Mouse (Mus musculus) embryo, embryonic 11 days (tissue): ENCODE results near the gene Ccl2.

Source experiments
- DNase-seq: peaks from one replicate; pipeline ENCODE4 v3.0.0-alpha.2; 2015

Gene Ccl2

GRCm38 (mm10) chr11:82035356-82035755 is at the start of gene Ccl2:
Gene Ccl2 (plus strand): TSS chr11:82035571.
- no peak for DNase-seq

GRCm38 (mm10) chr11:81996172-81996841 is 39.1 kb upstream of the Ccl2 start:
- peak; percentile 72 for DNase-seq

- no peak for DNase-seq
These were observed 38.3 kb upstream of the Ccl2 start for GRCm38 (mm10) chr11:81997085-81997484.

GRCm38 (mm10) chr11:81998646-81999045 is 36.7 kb upstream of the Ccl2 start:
- DNase-seq = no peak

GRCm38 (mm10) chr11:81999469-81999868 is 35.9 kb upstream of the Ccl2 start:
- DNase-seq = no peak

GRCm38 (mm10) chr11:82000581-82000980 is 34.8 kb upstream of the Ccl2 start:
- DNase-seq = no peak

GRCm38 (mm10) chr11:82004810-82005209 is 30.6 kb upstream of the Ccl2 start:
- no peak for DNase-seq

- DNase-seq = no peak
These were observed 28.5 kb upstream of the Ccl2 start for GRCm38 (mm10) chr11:82006796-82007423.

GRCm38 (mm10) chr11:82010115-82010514 is 25.3 kb upstream of the Ccl2 start:
- DNase-seq = no peak

GRCm38 (mm10) chr11:82011411-82012193 is 23.8 kb upstream of the Ccl2 start:
- DNase-seq = no peak

- no peak for DNase-seq
These were observed 21.6 kb upstream of the Ccl2 start for GRCm38 (mm10) chr11:82013756-82014155.

GRCm38 (mm10) chr11:82015066-82015465 is 20.3 kb upstream of the Ccl2 start:
- no peak for DNase-seq

- no peak for DNase-seq
These were observed 19.1 kb upstream of the Ccl2 start for GRCm38 (mm10) chr11:82016181-82016780.

- DNase-seq = no peak
These were observed 16.0 kb upstream of the Ccl2 start for GRCm38 (mm10) chr11:82019389-82019788.

GRCm38 (mm10) chr11:82019793-82020192 is 15.6 kb upstream of the Ccl2 start:
- no peak for DNase-seq

GRCm38 (mm10) chr11:82021406-82021805 is 14.0 kb upstream of the Ccl2 start:
- no peak for DNase-seq

- no peak for DNase-seq
These were observed 12.8 kb upstream of the Ccl2 start for GRCm38 (mm10) chr11:82022504-82023056.

- DNase-seq = no peak
These were observed 11.6 kb upstream of the Ccl2 start for GRCm38 (mm10) chr11:82023769-82024168.

GRCm38 (mm10) chr11:82030171-82030570 is 5.2 kb upstream of the Ccl2 start:
- no peak for DNase-seq

GRCm38 (mm10) chr11:82032136-82032535 is 3.2 kb upstream of the Ccl2 start:
- no peak for DNase-seq

- DNase-seq = peak; percentile 21
These were observed 2.6 kb upstream of the Ccl2 start for GRCm38 (mm10) chr11:82032678-82033344.

- DNase-seq = no peak
These were observed 925 bp upstream of the Ccl2 start for GRCm38 (mm10) chr11:82034446-82034845.

- no peak for DNase-seq
These were observed 486 bp downstream of the Ccl2 start for GRCm38 (mm10) chr11:82035857-82036256.
